Mouse (Mus musculus) limb, embryonic 11.5 days (tissue): ENCODE data around the gene Ccdc86. TPM values are rescaled to one million over a fixed set of nuclear protein-coding genes. Genes with fewer than 3 reads are reported as not detected.
A peak's percentile ranks its signal among the peaks of the same experiment; 100 is the strongest.

ENCODE experiments used
- ATAC-seq: fragments of 200-750 bp; cut with Nextera tagmentation; 2 replicates; pipeline ENCODE4 v1.8.0; 2017; ENCODE audit warnings: low read depth; ENCODE audit not compliant: insufficient number of reproducible peaks, low FRiP score, low TSS enrichment
- DNase-seq: peaks from one replicate; pipeline ENCODE4 v3.0.0-alpha.2; 2015; ENCODE audit warnings: low spot score
- H3K27ac ChIP-seq: fragments of 300-500 bp; sonication (generic); replicated peaks from 2 replicates; pipeline ENCODE4 v1.5.1; 2014; ENCODE audit warnings: low read depth, mild to moderate bottlenecking, low read length
- H3K27me3 ChIP-seq: fragments of 300-500 bp; sonication (generic); 2 replicates; pipeline ENCODE4 v1.6.1; 2014; ENCODE audit warnings: mild to moderate bottlenecking, low read length, mixed read lengths; ENCODE audit not compliant: control insufficient read depth, insufficient read depth
- H3K36me3 ChIP-seq: fragments of 300-500 bp; sonication (generic); 2 replicates; pipeline ENCODE4 v1.6.1; 2014; ENCODE audit warnings: mild to moderate bottlenecking, low read length, moderate library complexity, mixed read lengths; ENCODE audit not compliant: control insufficient read depth, insufficient read depth
- H3K4me1 ChIP-seq: fragments of 300-500 bp; sonication (generic); 2 replicates; pipeline ENCODE4 v1.6.1; 2014; ENCODE audit warnings: low read length, mixed read lengths; ENCODE audit not compliant: control insufficient read depth, insufficient read depth
- H3K4me2 ChIP-seq: fragments of 300-500 bp; sonication (generic); 2 replicates; pipeline ENCODE4 v1.6.1; 2014; ENCODE audit warnings: low read depth, mild to moderate bottlenecking, moderate library complexity; ENCODE audit not compliant: severe bottlenecking
- H3K4me3 ChIP-seq: fragments of 300-500 bp; sonication (generic); 2 replicates; pipeline ENCODE4 v1.5.1; 2014; ENCODE audit warnings: low read depth, low read length
- H3K9ac ChIP-seq: fragments of 300-500 bp; sonication (generic); 2 replicates; pipeline ENCODE4 v1.6.1; 2014; ENCODE audit warnings: mild to moderate bottlenecking, low read length
- H3K9me3 ChIP-seq: fragments of 300-500 bp; sonication (generic); 2 replicates; pipeline ENCODE4 v1.6.1; 2016; ENCODE audit warnings: low read length; ENCODE audit not compliant: control insufficient read depth
- WGBS: fragments of 180-500 bp; shearing (Covaris S2); extraction: QIAGEN DNeasy Blood & Tissue Kit; methylation state at CpG from one replicate; pipeline ENCODE4 v1.1.7; 2014; 5-methylcytosine and 5-hydroxymethylcytosine counted together
- polyA plus RNA-seq: library from polyadenylated mRNA; unstranded; fragments of >200 nt; fragmentation: Nextera tagmentation; extraction: Ambion mirVana; gene quantifications from 2 replicates; pipeline ENCODE4 v1.2.1, GENCODE M21; 2014

Gene Ccdc86
- polyA plus RNA-seq, 1 experiment from 2014 or later, result 32.3 TPM

DNA sequence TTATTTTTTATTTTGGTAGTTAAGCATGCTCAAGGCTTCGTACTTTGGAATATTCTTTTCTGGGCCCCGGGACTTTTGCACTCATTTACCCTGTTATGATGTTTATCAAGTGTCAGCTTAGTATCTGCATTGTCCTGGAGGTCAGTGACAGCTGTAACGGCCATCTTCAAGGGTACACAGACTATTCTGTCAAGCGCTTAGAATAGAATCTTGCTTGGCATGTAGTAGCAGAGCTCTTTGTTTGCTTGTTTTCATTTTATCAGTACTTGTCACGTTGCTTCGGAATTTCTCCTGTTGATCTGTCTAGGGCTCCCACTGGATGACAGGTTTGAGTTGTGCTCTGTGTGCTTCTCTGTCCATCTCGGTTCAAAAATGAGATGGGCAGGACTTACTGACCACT, 52.2 kb downstream of the Ccdc86 start:
- DNase-seq (no peak), ATAC-seq (no peak)
- Histone ChIP-seq H3K36me3 (peaks cover 19% of the 10 kb centered on the region), H3K27me3 (no peaks in the 10 kb centered on the region), H3K4me1 (0 out of 2 replicates have a peak, but pooled peaks cover 6% of the 10 kb centered on the region), H3K9me3 (no peaks in the 10 kb centered on the region), H3K9ac (no peak overlapping the region), H3K27ac (no peak overlapping the region), H3K4me3 (no peak overlapping the region), H3K4me2 (no peak overlapping the region; the same call in 1 of the 2 replicates)
- WGBS, result 85% methylated on average over 7 of the region's 7 CpGs

DNA sequence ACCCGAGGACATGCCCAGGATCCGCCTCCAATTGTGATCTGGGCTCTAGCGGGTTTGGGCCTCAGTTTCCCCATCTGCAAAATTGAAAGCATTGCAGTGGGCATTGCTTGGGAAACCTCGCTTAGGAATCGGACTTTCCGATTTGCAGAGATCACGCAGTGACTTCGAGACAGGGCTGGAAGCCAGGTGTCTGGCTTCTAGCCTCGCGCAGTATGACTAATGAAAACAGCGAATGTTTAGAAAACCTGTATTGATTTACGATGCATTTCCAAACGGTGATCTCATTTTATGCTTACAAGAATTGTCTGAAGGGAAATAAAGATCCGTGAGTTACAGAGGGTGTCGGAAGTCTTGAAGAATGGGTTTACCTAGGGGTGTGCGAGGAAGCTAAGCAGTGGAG, 53.4 kb downstream of the Ccdc86 start:
- H3K9ac ChIP-seq, result peak overlapping the region; percentile 94
- H3K36me3 ChIP-seq, result peaks cover 15% of the 10 kb centered on the region
- H3K9me3 ChIP-seq, result no peaks in the 10 kb centered on the region
- under 1% methylated on average over 16 of the region's 16 CpGs for WGBS
- ATAC-seq (no peak), DNase-seq (no peak)
- peak overlapping the region; percentile 76 for H3K4me2 ChIP-seq
- 0 out of 2 replicates have a peak, but pooled peaks cover 6% of the 10 kb centered on the region for H3K4me1 ChIP-seq
- peak overlapping the region; percentile 91; the same call in 1 of the 2 replicates for H3K27ac ChIP-seq
- H3K4me3 ChIP-seq, result peak overlapping the region; percentile 93
- no peaks in the 10 kb centered on the region for H3K27me3 ChIP-seq

DNA sequence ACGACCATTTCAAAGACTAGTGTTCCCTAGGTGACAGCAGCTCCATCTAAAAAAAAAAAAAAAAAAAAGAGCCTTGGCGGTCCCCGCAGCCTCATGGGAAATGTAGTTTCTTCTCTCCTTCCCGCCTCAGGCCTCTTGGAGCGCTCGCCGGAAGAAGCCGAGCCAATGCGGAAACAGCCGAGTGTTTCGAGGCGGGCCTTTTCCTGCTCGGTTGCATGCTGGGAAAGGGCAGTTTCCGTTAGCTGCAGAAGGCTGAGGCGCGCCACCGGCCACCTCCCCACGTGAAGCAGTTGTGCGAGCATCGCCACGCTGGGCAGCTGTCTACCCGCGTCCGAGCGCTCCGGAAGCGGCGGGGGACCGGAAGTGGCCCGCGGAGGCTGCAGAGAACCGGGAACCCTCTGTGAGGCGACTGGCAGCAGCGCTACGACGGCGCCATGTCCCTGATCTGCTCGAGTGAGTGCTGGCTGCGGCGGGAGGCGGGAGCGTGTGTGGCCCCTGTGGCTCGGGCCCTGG, 54.0 kb downstream of the Ccdc86 start, which contains the start of gene Prpf19:
TSS of gene Prpf19 (plus strand) at position 216 of the 513 bp plus-strand sequence.
- Histone ChIP-seq H3K9ac (peak within 1 kb of the TSS; percentile 94), H3K4me3 (peak within 1 kb of the TSS; percentile 93), H3K4me1 (0 out of 2 replicates have a peak, but pooled peaks cover 6% of the 10 kb centered on the region), H3K9me3 (no peaks in the 10 kb centered on the region), H3K27ac (peak within 1 kb of the TSS; percentile 91), H3K27me3 (no peaks in the 10 kb centered on the region), H3K36me3 (peaks cover 10% of the 10 kb centered on the region), H3K4me2 (peak within 1 kb of the TSS; percentile 76)
- DNase-seq, result peak; percentile 98
- under 1% methylated on average over 43 of the region's 43 CpGs for WGBS
- ATAC-seq, result peak; percentile 88

DNA sequence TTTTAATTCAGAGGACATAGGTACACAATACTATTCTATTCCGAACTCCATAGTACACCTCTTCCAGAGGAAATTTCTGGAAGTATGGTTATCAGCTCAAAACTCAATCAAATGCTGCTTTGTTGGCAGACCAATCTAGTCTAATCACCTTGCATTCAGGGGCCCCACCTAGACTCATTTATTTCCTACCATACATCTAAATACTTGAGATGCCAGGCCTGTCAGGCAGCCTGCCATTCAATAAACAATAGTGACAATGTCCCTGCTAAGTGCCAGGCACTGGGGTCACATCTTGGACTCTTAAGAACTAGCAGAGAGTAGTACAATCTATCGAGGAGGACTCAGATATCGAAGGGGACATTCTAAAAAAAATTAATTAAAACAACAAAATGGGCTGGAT, 56.9 kb downstream of the Ccdc86 start:
- H3K36me3 ChIP-seq, result no peaks in the 10 kb centered on the region
- 93% methylated on average over 3 of the region's 3 CpGs for WGBS
- no peaks in the 10 kb centered on the region for H3K27me3 ChIP-seq
- no peak overlapping the region for H3K4me2 ChIP-seq
- DNase-seq, result no peak
- H3K27ac ChIP-seq, result no peak overlapping the region
- no peak for ATAC-seq
- H3K9me3 ChIP-seq, result no peaks in the 10 kb centered on the region
- H3K4me1 ChIP-seq, result 0 out of 2 replicates have a peak, but pooled peaks cover 6% of the 10 kb centered on the region
- H3K4me3 ChIP-seq, result no peak overlapping the region
- no peak overlapping the region for H3K9ac ChIP-seq

Other genes with a start within 250 kb of the Ccdc86 start
- gene Cd5, start 210.3 kb downstream of the Ccdc86 start, polyA plus RNA-seq, result not detected in 2 replicates
- 0.13 and 0.20 TPM in 2 replicates for gene Cd6, start 119.2 kb downstream of the Ccdc86 start, polyA plus RNA-seq
- 0.15 and 0.16 TPM in 2 replicates for gene Slc15a3, start 109.5 kb downstream of the Ccdc86 start, polyA plus RNA-seq
- 87.0 and 89.0 TPM in 2 replicates for gene Tmem132a, start 79.3 kb downstream of the Ccdc86 start, polyA plus RNA-seq
- gene Tmem109, start 67.3 kb downstream of the Ccdc86 start, polyA plus RNA-seq, result 69.6 and 71.1 TPM in 2 replicates
- 55.3 and 59.0 TPM in 2 replicates for gene Prpf19, start 54.0 kb downstream of the Ccdc86 start, polyA plus RNA-seq
- not detected in 2 replicates for gene Zp1, start 28.6 kb downstream of the Ccdc86 start, polyA plus RNA-seq
- gene Ptgdr2, start 12.1 kb downstream of the Ccdc86 start, polyA plus RNA-seq, result not detected in 2 replicates
- not detected in 2 replicates for gene Ms4a10, start 25.4 kb upstream of the Ccdc86 start, polyA plus RNA-seq
- gene Ms4a15, start 44.0 kb upstream of the Ccdc86 start, polyA plus RNA-seq, result 0.18 TPM in 1 of 2 replicates, not detected in the other
- gene Ms4a18, start 68.8 kb upstream of the Ccdc86 start, polyA plus RNA-seq, result not detected in 2 replicates
- not detected in 2 replicates for gene Ms4a8a, start 131.8 kb upstream of the Ccdc86 start, polyA plus RNA-seq
- not detected in 2 replicates for gene 1700017D01Rik, start 181.6 kb upstream of the Ccdc86 start, polyA plus RNA-seq
- not detected in 2 replicates for gene 1700025F22Rik, start 216.1 kb upstream of the Ccdc86 start, polyA plus RNA-seq
- not detected in 2 replicates for gene Ms4a13, start 247.5 kb upstream of the Ccdc86 start, polyA plus RNA-seq